Mouse (Mus musculus) lung, adult 2 months (tissue): ENCODE measurements around the gene Galnt9.

Experiments used
- CTCF ChIP-seq: fragments of 200-500 bp; IDR thresholded peaks from 2 replicates; pipeline ENCODE4 v1.5.1; 2011; ENCODE audit warnings: mild to moderate bottlenecking, low read length, control low read depth; ENCODE audit not compliant: insufficient read depth
- POLR2A ChIP-seq: fragments of 200-500 bp; IDR thresholded peaks from 2 replicates; pipeline ENCODE4 v1.6.1; 2011; ENCODE audit warnings: low read depth, mild to moderate bottlenecking, control low read depth, low read length, borderline replicate concordance; ENCODE audit errors: extremely low read depth

- TF ChIP-seq POLR2A = no peak
- no peak for TF ChIP-seq CTCF
Measured at GRCm38 (mm10) chr5:110608336-110608735, 64.2 kb downstream of the Galnt9 start.
